Mouse (Mus musculus): ENCODE measurements at regions not wholly inside any gene's neighbourhood (a gene's known extent, or its start where the extent isn't known, plus 50 kb on each side); places are given as distances from the start of the nearest gene placed in this dataset.

- Histone ChIP-seq H3K27ac (ENCODE audit: low read depth, low read length) (no peak overlapping the region), H3K9ac (ENCODE audit: low read length) (no peak overlapping the region), H3K27me3 (replicated peaks; ENCODE audit: control insufficient read depth, insufficient read depth, low read length) (no peaks in the 10 kb centered on the region), H3K4me3 (ENCODE audit: low read depth, low read length) (no peak overlapping the region), H3K4me2 (ENCODE audit: low read length) (no peak overlapping the region), H3K36me3 (ENCODE audit: control insufficient read depth, insufficient read depth, low read length) (no peaks in the 10 kb centered on the region), H3K4me1 (ENCODE audit: control insufficient read depth, insufficient read depth, low read length) (no peaks in the 10 kb centered on the region), H3K9me3 (replicated peaks; ENCODE audit: control insufficient read depth, low read length) (no peaks in the 10 kb centered on the region)
- no peak for ATAC-seq
- no peak for DNase-seq (ENCODE audit: low spot score)
These were observed 385.6 kb downstream of the Prdm13 start for GRCm38 (mm10) chr4:21300141-21300540.

- ATAC-seq (peak; percentile 80; the same call in 1 of the 2 replicates), DNase-seq (ENCODE audit: low spot score) (peak; percentile 62)
- H3K27ac ChIP-seq (ENCODE audit: low read depth, low read length) = no peak overlapping the region
- H3K9me3 ChIP-seq (replicated peaks; ENCODE audit: control insufficient read depth, low read length) = no peaks in the 10 kb centered on the region
- no peak overlapping the region for H3K9ac ChIP-seq (ENCODE audit: low read length)
- no peaks in the 10 kb centered on the region for H3K27me3 ChIP-seq (replicated peaks; ENCODE audit: control insufficient read depth, insufficient read depth, low read length)
- H3K36me3 ChIP-seq (ENCODE audit: control insufficient read depth, insufficient read depth, low read length) = no peaks in the 10 kb centered on the region
- H3K4me3 ChIP-seq (ENCODE audit: low read depth, low read length) = no peak overlapping the region
- H3K4me2 ChIP-seq (ENCODE audit: low read length) = no peak overlapping the region
- 7% methylated on average over 2 of the region's 2 CpGs for WGBS
- H3K4me1 ChIP-seq (ENCODE audit: control insufficient read depth, insufficient read depth, low read length) = no peaks in the 10 kb centered on the region
These were observed 418.5 kb downstream of the Prdm13 start for GRCm38 (mm10) chr4:21267302-21267701.

- Histone ChIP-seq H3K4me1 (ENCODE audit: control insufficient read depth, insufficient read depth, low read length) (no peaks in the 10 kb centered on the region), H3K9ac (ENCODE audit: low read length) (no peak overlapping the region), H3K27ac (ENCODE audit: low read depth, low read length) (no peak overlapping the region), H3K27me3 (replicated peaks; ENCODE audit: control insufficient read depth, insufficient read depth, low read length) (no peaks in the 10 kb centered on the region), H3K36me3 (ENCODE audit: control insufficient read depth, insufficient read depth, low read length) (no peaks in the 10 kb centered on the region), H3K9me3 (replicated peaks; ENCODE audit: control insufficient read depth, low read length) (no peaks in the 10 kb centered on the region), H3K4me2 (ENCODE audit: low read length) (no peak overlapping the region), H3K4me3 (ENCODE audit: low read depth, low read length) (no peak overlapping the region)
- DNase-seq (ENCODE audit: low spot score) (no peak), ATAC-seq (peak; percentile 60; the same call in 1 of the 2 replicates)
These were observed 418.9 kb downstream of the Prdm13 start for GRCm38 (mm10) chr4:21266886-21267285.

- no peak for DNase-seq (ENCODE audit: low spot score)
- no peak overlapping the region for H3K4me3 ChIP-seq (ENCODE audit: low read depth, low read length)
- ATAC-seq = no peak
- H3K27me3 ChIP-seq (replicated peaks; ENCODE audit: control insufficient read depth, insufficient read depth, low read length) = no peaks in the 10 kb centered on the region
- no peaks in the 10 kb centered on the region for H3K36me3 ChIP-seq (ENCODE audit: control insufficient read depth, insufficient read depth, low read length)
- no peak overlapping the region for H3K27ac ChIP-seq (ENCODE audit: low read depth, low read length)
- H3K4me2 ChIP-seq (ENCODE audit: low read length) = no peak overlapping the region
- no peaks in the 10 kb centered on the region for H3K4me1 ChIP-seq (ENCODE audit: control insufficient read depth, insufficient read depth, low read length)
- WGBS = 80% methylated on average over 2 of the region's 2 CpGs
- no peak overlapping the region for H3K9ac ChIP-seq (ENCODE audit: low read length)
- H3K9me3 ChIP-seq (replicated peaks; ENCODE audit: control insufficient read depth, low read length) = no peaks in the 10 kb centered on the region
These were observed 435.4 kb downstream of the Prdm13 start for GRCm38 (mm10) chr4:21250396-21250795.

- Histone ChIP-seq H3K9ac (ENCODE audit: low read length) (no peak overlapping the region), H3K27ac (ENCODE audit: low read depth, low read length) (no peak overlapping the region), H3K27me3 (replicated peaks; ENCODE audit: control insufficient read depth, insufficient read depth, low read length) (no peaks in the 10 kb centered on the region), H3K4me3 (ENCODE audit: low read depth, low read length) (no peak overlapping the region), H3K4me2 (ENCODE audit: low read length) (no peak overlapping the region), H3K36me3 (ENCODE audit: control insufficient read depth, insufficient read depth, low read length) (no peaks in the 10 kb centered on the region), H3K4me1 (ENCODE audit: control insufficient read depth, insufficient read depth, low read length) (no peaks in the 10 kb centered on the region), H3K9me3 (replicated peaks; ENCODE audit: control insufficient read depth, low read length) (no peaks in the 10 kb centered on the region)
- DNase-seq (ENCODE audit: low spot score) (peak; percentile 64), ATAC-seq (peak; percentile 89)
- 57% methylated on average over 4 of the region's 4 CpGs for WGBS
These were observed 463.1 kb downstream of the Prdm13 start for GRCm38 (mm10) chr4:21222631-21223030.

- no peak overlapping the region for H3K4me3 ChIP-seq (ENCODE audit: low read depth, low read length)
- no peak for DNase-seq (ENCODE audit: low spot score)
- H3K4me2 ChIP-seq (ENCODE audit: low read length) = no peak overlapping the region
- 93% methylated on average over 4 of the region's 4 CpGs for WGBS
- H3K9ac ChIP-seq (ENCODE audit: low read length) = no peak overlapping the region
- H3K27me3 ChIP-seq (replicated peaks; ENCODE audit: control insufficient read depth, insufficient read depth, low read length) = no peaks in the 10 kb centered on the region
- H3K9me3 ChIP-seq (replicated peaks; ENCODE audit: control insufficient read depth, low read length) = no peaks in the 10 kb centered on the region
- ATAC-seq = no peak
- H3K27ac ChIP-seq (ENCODE audit: low read depth, low read length) = no peak overlapping the region
- no peaks in the 10 kb centered on the region for H3K4me1 ChIP-seq (ENCODE audit: control insufficient read depth, insufficient read depth, low read length)
- no peaks in the 10 kb centered on the region for H3K36me3 ChIP-seq (ENCODE audit: control insufficient read depth, insufficient read depth, low read length)
These were observed 478.1 kb downstream of the Prdm13 start for GRCm38 (mm10) chr4:21207617-21208016.

GRCm38 (mm10) chr4:21195620-21196019 is 490.1 kb downstream of the Prdm13 start:
- Histone ChIP-seq H3K4me3 (ENCODE audit: low read depth, low read length) (no peak overlapping the region), H3K9ac (ENCODE audit: low read length) (no peak overlapping the region), H3K27ac (ENCODE audit: low read depth, low read length) (no peak overlapping the region), H3K36me3 (ENCODE audit: control insufficient read depth, insufficient read depth, low read length) (no peaks in the 10 kb centered on the region), H3K4me2 (ENCODE audit: low read length) (no peak overlapping the region), H3K4me1 (ENCODE audit: control insufficient read depth, insufficient read depth, low read length) (no peaks in the 10 kb centered on the region), H3K9me3 (replicated peaks; ENCODE audit: control insufficient read depth, low read length) (no peaks in the 10 kb centered on the region), H3K27me3 (replicated peaks; ENCODE audit: control insufficient read depth, insufficient read depth, low read length) (no peaks in the 10 kb centered on the region)
- no peak for DNase-seq (ENCODE audit: low spot score)
- WGBS = 91% methylated on average over 1 of the region's 1 CpGs
- no peak for ATAC-seq

GRCm38 (mm10) chr4:21173789-21174188 is 512.0 kb downstream of the Prdm13 start:
- Histone ChIP-seq H3K4me1 (ENCODE audit: control insufficient read depth, insufficient read depth, low read length) (no peaks in the 10 kb centered on the region), H3K9me3 (replicated peaks; ENCODE audit: control insufficient read depth, low read length) (no peaks in the 10 kb centered on the region), H3K27me3 (replicated peaks; ENCODE audit: control insufficient read depth, insufficient read depth, low read length) (no peaks in the 10 kb centered on the region), H3K4me2 (ENCODE audit: low read length) (no peak overlapping the region), H3K9ac (ENCODE audit: low read length) (no peak overlapping the region), H3K27ac (ENCODE audit: low read depth, low read length) (no peak overlapping the region), H3K4me3 (ENCODE audit: low read depth, low read length) (no peak overlapping the region), H3K36me3 (ENCODE audit: control insufficient read depth, insufficient read depth, low read length) (no peaks in the 10 kb centered on the region)
- ATAC-seq (no peak), DNase-seq (ENCODE audit: low spot score) (no peak)
- 89% methylated on average over 6 of the region's 6 CpGs for WGBS

GRCm38 (mm10) chr4:21173019-21173418 is 512.7 kb downstream of the Prdm13 start:
- Histone ChIP-seq H3K27me3 (replicated peaks; ENCODE audit: control insufficient read depth, insufficient read depth, low read length) (no peaks in the 10 kb centered on the region), H3K4me3 (ENCODE audit: low read depth, low read length) (no peak overlapping the region), H3K27ac (ENCODE audit: low read depth, low read length) (no peak overlapping the region), H3K36me3 (ENCODE audit: control insufficient read depth, insufficient read depth, low read length) (no peaks in the 10 kb centered on the region), H3K9ac (ENCODE audit: low read length) (no peak overlapping the region), H3K4me1 (ENCODE audit: control insufficient read depth, insufficient read depth, low read length) (no peaks in the 10 kb centered on the region), H3K4me2 (ENCODE audit: low read length) (no peak overlapping the region), H3K9me3 (replicated peaks; ENCODE audit: control insufficient read depth, low read length) (no peaks in the 10 kb centered on the region)
- DNase-seq (ENCODE audit: low spot score) (peak; percentile 8), ATAC-seq (no peak)
- 89% methylated on average over 1 of the region's 1 CpGs for WGBS

Data from forebrain, embryonic 14.5 days (tissue).